Mouse (Mus musculus) midbrain, postnatal 0 days (tissue): ENCODE data around the gene Cacng7. TPM values are rescaled to one million over a fixed set of nuclear protein-coding genes. Genes with fewer than 3 reads are reported as not detected.
A peak's percentile ranks its signal among the peaks of the same experiment; 100 is the strongest.

Experiments used
- ATAC-seq: fragments of 200-750 bp; cut with Nextera tagmentation; 2 replicates; pipeline ENCODE4 v1.8.0; 2017; ENCODE audit warnings: moderate number of reproducible peaks, mild to moderate bottlenecking, moderate TSS enrichment, moderate library complexity; ENCODE audit not compliant: low FRiP score
- DNase-seq: peaks from one replicate; pipeline ENCODE4 v3.0.0-alpha.2; 2015; ENCODE audit warnings: low spot score
- H3K27ac ChIP-seq: fragments of 300-500 bp; sonication (generic); 2 replicates; pipeline ENCODE4 v1.5.1; 2014; ENCODE audit warnings: low read depth, mild to moderate bottlenecking, low read length, mixed read lengths
- H3K27me3 ChIP-seq: fragments of 300-500 bp; sonication (generic); 2 replicates; pipeline ENCODE4 v1.6.1; 2014; ENCODE audit warnings: low read length, control low read depth, mixed read lengths; ENCODE audit not compliant: insufficient read depth
- H3K36me3 ChIP-seq: fragments of 300-500 bp; sonication (generic); 2 replicates; pipeline ENCODE4 v1.6.1; 2014; ENCODE audit warnings: low read length, control low read depth, mixed read lengths; ENCODE audit not compliant: insufficient read depth
- H3K4me1 ChIP-seq: fragments of 300-500 bp; sonication (generic); 2 replicates; pipeline ENCODE4 v1.6.1; 2014; ENCODE audit warnings: mild to moderate bottlenecking, control low read depth, antibody characterized with exemption, low read length, mixed read lengths; ENCODE audit not compliant: insufficient read depth
- H3K4me2 ChIP-seq: fragments of 300-500 bp; sonication (generic); 2 replicates; pipeline ENCODE4 v1.6.1; 2014; ENCODE audit warnings: low read depth, mild to moderate bottlenecking, low read length, mixed read lengths; ENCODE audit not compliant: poor library complexity, severe bottlenecking
- H3K4me3 ChIP-seq: fragments of 300-500 bp; sonication (generic); 2 replicates; pipeline ENCODE4 v1.5.1; 2014; ENCODE audit warnings: low read depth, mild to moderate bottlenecking, low read length, moderate library complexity
- H3K9ac ChIP-seq: fragments of 300-500 bp; sonication (generic); replicated peaks from 2 replicates; pipeline ENCODE4 v1.6.1; 2014; ENCODE audit warnings: mild to moderate bottlenecking, low read length, moderate library complexity, mixed read lengths; ENCODE audit not compliant: poor library complexity, severe bottlenecking
- H3K9me3 ChIP-seq: fragments of 300-500 bp; sonication (generic); 2 replicates; pipeline ENCODE4 v1.6.1; 2016; ENCODE audit warnings: low read length, control low read depth
- CTCF ChIP-seq: IDR thresholded peaks from 2 replicates; pipeline ENCODE4 v1.5.1; 2016; ENCODE audit warnings: antibody characterized with exemption, mild to moderate bottlenecking
- WGBS: fragments of 180-500 bp; shearing (Covaris S2); extraction: QIAGEN DNeasy Blood & Tissue Kit; methylation state at CpG from one replicate; pipeline ENCODE4 v1.1.7; 2014; 5-methylcytosine and 5-hydroxymethylcytosine counted together
- microRNA-seq: library from miRNA; unstranded; fragments of <30 nt; microRNA quantifications from one replicate; pipeline ENCODE4, GENCODE M21; 2016; ENCODE audit warnings: borderline number of aligned reads
- polyA plus RNA-seq: library from polyadenylated mRNA; unstranded; fragments of >200 nt; fragmentation: Nextera tagmentation; extraction: Ambion mirVana; gene quantifications from 2 replicates; pipeline ENCODE4 v1.2.1, GENCODE M21; 2015
- total RNA-seq: library from RNA; depleted of rRNA; stranded (reverse); fragments of >200 nt; gene quantifications from 2 replicates; pipeline ENCODE4 v1.2.3, GENCODE M21; 2014; rRNA removed

Cacng7 gene
- total and polyA plus RNA-seq, 2 experiments from 2014 or later, result 3.7 to 115 TPM

- peaks cover 13% of the 10 kb centered on the region; the same call in 1 of the 2 replicates for H3K27me3 ChIP-seq
- ATAC-seq (no peak), DNase-seq (peak; percentile 43)
- peaks cover 6% of the 10 kb centered on the region; the same call in 1 of the 2 replicates for H3K4me1 ChIP-seq
- no peaks in the 10 kb centered on the region for H3K9me3 ChIP-seq
- H3K4me3 ChIP-seq, result peak overlapping the region; percentile 35
- 0 out of 2 replicates have a peak, but pooled peaks cover 3% of the 10 kb centered on the region for H3K36me3 ChIP-seq
- peak overlapping the region; percentile 88 for H3K4me2 ChIP-seq
- WGBS, result 2% methylated on average over 20 of the region's 20 CpGs
- no peak overlapping the region for H3K27ac ChIP-seq
- H3K9ac ChIP-seq, result peak overlapping the region; percentile 36
- TF ChIP-seq CTCF, result peak; percentile 50
These were observed 79.3 kb downstream of the Cacng7 start for GRCm38 (mm10) chr7:3412036-3412435.

GRCm38 (mm10) chr7:3414888-3415287 is 82.1 kb downstream of the Cacng7 start:
- peak overlapping the region; percentile 67 for H3K9ac ChIP-seq
- peaks cover 6% of the 10 kb centered on the region; the same call in 1 of the 2 replicates for H3K4me1 ChIP-seq
- H3K36me3 ChIP-seq, result no peaks in the 10 kb centered on the region
- DNase-seq (peak; percentile 57), ATAC-seq (peak; percentile 11; the same call in 1 of the 2 replicates)
- peak overlapping the region; percentile 98 for H3K4me2 ChIP-seq
- no peak overlapping the region for H3K27ac ChIP-seq
- no peaks in the 10 kb centered on the region for H3K9me3 ChIP-seq
- WGBS, result under 1% methylated on average over 42 of the region's 47 CpGs
- no peak for TF ChIP-seq CTCF
- H3K4me3 ChIP-seq, result peak overlapping the region; percentile 59
- H3K27me3 ChIP-seq, result peaks cover 13% of the 10 kb centered on the region; the same call in 1 of the 2 replicates

DNA sequence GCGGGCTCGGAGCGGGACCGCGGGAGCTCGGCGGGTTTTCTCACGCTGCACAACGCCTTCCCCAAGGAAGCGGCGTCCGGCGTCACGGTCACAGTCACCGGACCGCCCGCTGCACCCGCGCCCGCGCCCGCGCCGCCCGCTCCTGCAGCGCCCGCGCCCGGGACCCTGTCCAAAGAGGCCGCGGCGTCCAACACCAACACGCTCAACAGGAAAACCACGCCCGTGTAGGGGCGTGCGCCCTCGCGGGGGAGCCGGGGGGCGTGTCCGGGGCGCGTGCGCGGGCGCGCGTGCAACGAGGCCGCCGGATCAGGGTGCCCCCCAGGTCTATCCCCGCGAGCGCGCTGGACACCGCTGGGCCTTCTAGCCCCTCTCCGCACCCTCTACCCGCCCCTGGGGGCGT is 82.6 kb downstream of the Cacng7 start:
- Histone ChIP-seq H3K4me1 (peaks cover 6% of the 10 kb centered on the region; the same call in 1 of the 2 replicates), H3K27me3 (peaks cover 13% of the 10 kb centered on the region; the same call in 1 of the 2 replicates), H3K4me2 (peak overlapping the region; percentile 98), H3K27ac (no peak overlapping the region), H3K36me3 (no peaks in the 10 kb centered on the region), H3K9ac (peak overlapping the region; percentile 67), H3K4me3 (peak overlapping the region; percentile 59), H3K9me3 (no peaks in the 10 kb centered on the region)
- ATAC-seq, result peak; percentile 36
- peak; percentile 32 for DNase-seq
- TF ChIP-seq CTCF, result no peak
- 0% methylated on average over 17 of the region's 60 CpGs for WGBS

Small RNAs within 50 kb of the gene (microRNA-seq; reads per million reads assigned to microRNA genes)
- gene Gm23450, result 60.6 reads per million, percentile 39 among the genes with 10 or more reads in this experiment

Other genes with a start within 250 kb of the Cacng7 start
- gene AU018091, start 163.8 kb upstream of the Cacng7 start, total RNA-seq, result not detected in 2 replicates
- not detected in 2 replicates for gene AU018091, start 163.8 kb upstream of the Cacng7 start, polyA plus RNA-seq
- 0.05 and 0.16 TPM in 2 replicates for gene Nlrp12, start 83.2 kb upstream of the Cacng7 start, total RNA-seq
- gene Nlrp12, start 83.2 kb upstream of the Cacng7 start, polyA plus RNA-seq, result 0.09 TPM in 1 of 2 replicates, not detected in the other
- gene Myadm, start 43.9 kb upstream of the Cacng7 start, total RNA-seq, result 27.4 and 39.4 TPM in 2 replicates
- gene Myadm, start 43.9 kb upstream of the Cacng7 start, polyA plus RNA-seq, result 24.2 and 27.2 TPM in 2 replicates
- gene Prkcg, start 43.8 kb upstream of the Cacng7 start, total RNA-seq, result 11.5 and 12.5 TPM in 2 replicates
- 6.0 and 7.4 TPM in 2 replicates for gene Prkcg, start 43.8 kb upstream of the Cacng7 start, polyA plus RNA-seq
- 44.0 and 59.0 TPM in 2 replicates for gene Cacng8, start 57.7 kb downstream of the Cacng7 start, total RNA-seq
- 20.8 and 21.4 TPM in 2 replicates for gene Cacng8, start 57.7 kb downstream of the Cacng7 start, polyA plus RNA-seq
- not detected in 2 replicates for gene Cacng6, start 91.2 kb downstream of the Cacng7 start, total RNA-seq
- 0.20 TPM in 1 of 2 replicates, not detected in the other for gene Cacng6, start 91.2 kb downstream of the Cacng7 start, polyA plus RNA-seq
- not detected in 2 replicates for gene Tarm1, start 169.7 kb downstream of the Cacng7 start, total RNA-seq
- gene Tarm1, start 169.7 kb downstream of the Cacng7 start, polyA plus RNA-seq, result not detected in 2 replicates